Mouse (Mus musculus) forebrain, embryonic 12.5 days (tissue): ENCODE data around the gene Npb. TPM values are rescaled to one million over a fixed set of nuclear protein-coding genes. Genes with fewer than 3 reads are reported as not detected.

Experiments
- ATAC-seq: fragments of 200-750 bp; cut with Nextera tagmentation; 2 replicates; pipeline ENCODE4 v1.8.0; 2017; ENCODE audit warnings: moderate TSS enrichment; ENCODE audit not compliant: low FRiP score
- H3K27ac ChIP-seq: fragments of 300-500 bp; sonication (generic); 2 replicates; pipeline ENCODE4 v1.5.1; 2016; ENCODE audit warnings: mild to moderate bottlenecking
- H3K27me3 ChIP-seq: fragments of 300-500 bp; sonication (generic); 2 replicates; pipeline ENCODE4 v1.6.1; 2016; ENCODE audit warnings: mild to moderate bottlenecking
- H3K36me3 ChIP-seq: fragments of 300-500 bp; sonication (generic); replicated peaks from 2 replicates; pipeline ENCODE4 v1.6.1; 2016; ENCODE audit warnings: mild to moderate bottlenecking
- H3K4me1 ChIP-seq: fragments of 300-500 bp; sonication (generic); 2 replicates; pipeline ENCODE4 v1.6.1; 2016
- H3K4me2 ChIP-seq: fragments of 300-500 bp; sonication (generic); 2 replicates; pipeline ENCODE4 v1.6.1; 2016; ENCODE audit warnings: mild to moderate bottlenecking, moderate library complexity
- H3K4me3 ChIP-seq: fragments of 300-500 bp; sonication (generic); replicated peaks from 2 replicates; pipeline ENCODE4 v1.5.1; 2016; ENCODE audit warnings: mild to moderate bottlenecking
- H3K9ac ChIP-seq: fragments of 300-500 bp; sonication (generic); 2 replicates; pipeline ENCODE4 v1.6.1; 2016; ENCODE audit warnings: mild to moderate bottlenecking
- H3K9me3 ChIP-seq: fragments of 300-500 bp; sonication (generic); 2 replicates; pipeline ENCODE4 v1.6.1; 2016
- WGBS: fragments of 180-500 bp; shearing (Covaris S2); methylation state at CpG from one replicate; pipeline ENCODE4 v1.1.7; 2016; 5-methylcytosine and 5-hydroxymethylcytosine counted together
- polyA plus RNA-seq: library from polyadenylated mRNA; unstranded; fragments of >200 nt; fragmentation: Nextera tagmentation; extraction: Ambion mirVana; gene quantifications from 2 replicates; pipeline ENCODE4 v1.2.1, GENCODE M21; 2016

The Npb gene
- polyA plus RNA-seq, 1 experiment from 2014 or later, result 0.40 TPM

- H3K27me3 ChIP-seq, result no peaks in the 10 kb centered on the region
- no peak overlapping the region for H3K27ac ChIP-seq
- H3K4me3 ChIP-seq, result peak overlapping the region; percentile 97
- peaks cover 46% of the 10 kb centered on the region for H3K36me3 ChIP-seq
- H3K9ac ChIP-seq, result peak overlapping the region; percentile 81
- H3K4me2 ChIP-seq, result peak overlapping the region; percentile 92
- no peaks in the 10 kb centered on the region for H3K9me3 ChIP-seq
- H3K4me1 ChIP-seq, result peaks cover 29% of the 10 kb centered on the region
- 43% methylated on average over 5 of the region's 5 CpGs for WGBS
- ATAC-seq, result no peak
Measured at GRCm38 (mm10) chr11:120574278-120574600, 34.0 kb upstream of the Npb start.

GRCm38 (mm10) chr11:120575046-120575445, 33.2 kb upstream of the Npb start:
- Histone ChIP-seq H3K4me3 (no peak overlapping the region), H3K36me3 (peaks cover 45% of the 10 kb centered on the region), H3K4me2 (no peak overlapping the region), H3K9ac (no peak overlapping the region), H3K27me3 (no peaks in the 10 kb centered on the region), H3K9me3 (no peaks in the 10 kb centered on the region), H3K27ac (no peak overlapping the region), H3K4me1 (peaks cover 37% of the 10 kb centered on the region)
- WGBS, result 74% methylated on average over 2 of the region's 2 CpGs
- ATAC-seq, result no peak

GRCm38 (mm10) chr11:120575940-120576339, 32.3 kb upstream of the Npb start:
- ATAC-seq, result no peak
- H3K4me2 ChIP-seq, result no peak overlapping the region
- no peak overlapping the region for H3K4me3 ChIP-seq
- H3K27me3 ChIP-seq, result no peaks in the 10 kb centered on the region
- no peak overlapping the region for H3K27ac ChIP-seq
- peaks cover 36% of the 10 kb centered on the region for H3K36me3 ChIP-seq
- H3K9ac ChIP-seq, result no peak overlapping the region
- H3K4me1 ChIP-seq, result peaks cover 40% of the 10 kb centered on the region
- H3K9me3 ChIP-seq, result no peaks in the 10 kb centered on the region

- Histone ChIP-seq H3K27ac (peak overlapping the region; percentile 36; the same call in 1 of the 2 replicates), H3K36me3 (peaks cover 31% of the 10 kb centered on the region), H3K4me3 (no peak overlapping the region), H3K4me1 (peaks cover 35% of the 10 kb centered on the region), H3K27me3 (no peaks in the 10 kb centered on the region), H3K9me3 (no peaks in the 10 kb centered on the region), H3K9ac (no peak overlapping the region), H3K4me2 (no peak overlapping the region)
- no peak for ATAC-seq
- 89% methylated on average over 3 of the region's 3 CpGs for WGBS
Measured at GRCm38 (mm10) chr11:120576365-120576981, 31.8 kb upstream of the Npb start.

GRCm38 (mm10) chr11:120577211-120578023, 30.9 kb upstream of the Npb start:
- Histone ChIP-seq H3K27me3 (no peaks in the 10 kb centered on the region), H3K4me3 (no peak overlapping the region), H3K4me2 (no peak overlapping the region), H3K4me1 (peaks cover 37% of the 10 kb centered on the region), H3K36me3 (peaks cover 31% of the 10 kb centered on the region), H3K27ac (peak overlapping the region; percentile 36; the same call in 1 of the 2 replicates), H3K9me3 (no peaks in the 10 kb centered on the region), H3K9ac (peak overlapping the region; percentile 1; the same call in 1 of the 2 replicates)
- 82% methylated on average over 7 of the region's 7 CpGs for WGBS
- ATAC-seq, result no peak

GRCm38 (mm10) chr11:120578024-120578693, 30.1 kb upstream of the Npb start:
- ATAC-seq, result no peak
- Histone ChIP-seq H3K4me1 (peaks cover 37% of the 10 kb centered on the region), H3K36me3 (peaks cover 31% of the 10 kb centered on the region), H3K4me3 (no peak overlapping the region), H3K27ac (0 out of 2 replicates have a peak overlapping the region, but pooled peaks have one; percentile 13), H3K9me3 (no peaks in the 10 kb centered on the region), H3K9ac (peak overlapping the region; percentile 1; the same call in 1 of the 2 replicates), H3K27me3 (no peaks in the 10 kb centered on the region), H3K4me2 (no peak overlapping the region)
- 90% methylated on average over 10 of the region's 10 CpGs for WGBS

GRCm38 (mm10) chr11:120578694-120579243, 29.5 kb upstream of the Npb start:
- ATAC-seq, result no peak
- H3K9ac ChIP-seq, result no peak overlapping the region
- 0 out of 2 replicates have a peak overlapping the region, but pooled peaks have one; percentile 60 for H3K27ac ChIP-seq
- no peak overlapping the region for H3K4me2 ChIP-seq
- no peak overlapping the region for H3K4me3 ChIP-seq
- peaks cover 36% of the 10 kb centered on the region for H3K4me1 ChIP-seq
- peaks cover 36% of the 10 kb centered on the region for H3K36me3 ChIP-seq
- WGBS, result 87% methylated on average over 11 of the region's 11 CpGs
- H3K27me3 ChIP-seq, result no peaks in the 10 kb centered on the region
- 0 out of 2 replicates have a peak, but pooled peaks cover 1% of the 10 kb centered on the region for H3K9me3 ChIP-seq

- Histone ChIP-seq H3K4me2 (peak overlapping the region; percentile 99), H3K9ac (peak overlapping the region; percentile 94; the same call in 1 of the 2 replicates), H3K27me3 (no peaks in the 10 kb centered on the region), H3K27ac (peak overlapping the region; percentile 93), H3K36me3 (peaks cover 43% of the 10 kb centered on the region), H3K4me3 (peak overlapping the region; percentile 96), H3K4me1 (peaks cover 29% of the 10 kb centered on the region), H3K9me3 (0 out of 2 replicates have a peak, but pooled peaks cover 4% of the 10 kb centered on the region)
- WGBS, result 66% methylated on average over 15 of the region's 15 CpGs
- ATAC-seq, result peak; percentile 31
Measured at GRCm38 (mm10) chr11:120579316-120580107, 28.8 kb upstream of the Npb start.

GRCm38 (mm10) chr11:120580190-120580589, 28.1 kb upstream of the Npb start:
- Histone ChIP-seq H3K4me1 (peaks cover 25% of the 10 kb centered on the region), H3K27ac (peak overlapping the region; percentile 93), H3K27me3 (no peaks in the 10 kb centered on the region), H3K9me3 (0 out of 2 replicates have a peak, but pooled peaks cover 4% of the 10 kb centered on the region), H3K9ac (peak overlapping the region; percentile 94), H3K36me3 (peaks cover 48% of the 10 kb centered on the region), H3K4me2 (peak overlapping the region; percentile 99), H3K4me3 (peak overlapping the region; percentile 96)
- no peak for ATAC-seq
- 63% methylated on average over 7 of the region's 7 CpGs for WGBS

GRCm38 (mm10) chr11:120580871-120581331, 27.4 kb upstream of the Npb start:
- peak overlapping the region; percentile 96 for H3K4me3 ChIP-seq
- peak overlapping the region; percentile 99 for H3K4me2 ChIP-seq
- no peaks in the 10 kb centered on the region for H3K27me3 ChIP-seq
- H3K9me3 ChIP-seq, result 0 out of 2 replicates have a peak, but pooled peaks cover 4% of the 10 kb centered on the region
- H3K36me3 ChIP-seq, result peaks cover 55% of the 10 kb centered on the region
- peak overlapping the region; percentile 94 for H3K9ac ChIP-seq
- 1% methylated on average over 43 of the region's 44 CpGs for WGBS
- H3K4me1 ChIP-seq, result peaks cover 25% of the 10 kb centered on the region
- H3K27ac ChIP-seq, result peak overlapping the region; percentile 93
- ATAC-seq, result peak; percentile 55

GRCm38 (mm10) chr11:120581490-120582267, 26.6 kb upstream of the Npb start, which contains the start of gene Arhgdia:
TSS of gene Arhgdia (minus strand) at chr11:120581624.
- Histone ChIP-seq H3K36me3 (peaks cover 62% of the 10 kb centered on the region), H3K27ac (peak within 1 kb of the TSS; percentile 93), H3K4me1 (peaks cover 25% of the 10 kb centered on the region), H3K9me3 (0 out of 2 replicates have a peak, but pooled peaks cover 4% of the 10 kb centered on the region), H3K4me3 (peak within 1 kb of the TSS; percentile 96), H3K27me3 (no peaks in the 10 kb centered on the region), H3K9ac (peak within 1 kb of the TSS; percentile 94), H3K4me2 (peak within 1 kb of the TSS; percentile 99)
- ATAC-seq, result peak; percentile 65
- 4% methylated on average over 70 of the region's 75 CpGs for WGBS
